Mouse (Mus musculus) left cerebral cortex, postnatal 14 days (tissue): ENCODE measurements around the gene Cog4. TPM values are rescaled to one million over a fixed set of nuclear protein-coding genes. Genes with fewer than 3 reads are reported as not detected.
"Not testable (repeated sequence)": the region's sequence is repeated elsewhere in the genome, so short reads cannot be mapped to it uniquely, and the experiment has no call there.

ENCODE experiments used
- DNase-seq, 2 experiments: peaks; one replicate each; pipeline ENCODE4 v3.0.0; 2021 to 2022; ENCODE audit warnings: low spot score in 2 of 2, mixed read lengths in 1 of 2
- intact Hi-C: fragments of 180-260 bp; cut with DNase I; formaldehyde crosslinking; loops from one replicate; pipeline ENCODE4 v1.15.1; 2025
- total RNA-seq, 2 experiments: library from RNA; stranded (reverse); gene quantifications; 2 replicates each; pipeline ENCODE4 v1.2.3; 2021

Cog4 gene
- total RNA-seq, 2 experiments from 2014 or later = 54.8 to 56.2 TPM

GRCm38 (mm10) chr8:110820257-110820656 is 26.1 kb upstream of the Cog4 start:
- intact Hi-C loops = no loop called here
- no peak for DNase-seq

- intact Hi-C loops = no loop called here
- DNase-seq = no peak
These were observed 24.4 kb upstream of the Cog4 start for GRCm38 (mm10) chr8:110821960-110822359.

DNA sequence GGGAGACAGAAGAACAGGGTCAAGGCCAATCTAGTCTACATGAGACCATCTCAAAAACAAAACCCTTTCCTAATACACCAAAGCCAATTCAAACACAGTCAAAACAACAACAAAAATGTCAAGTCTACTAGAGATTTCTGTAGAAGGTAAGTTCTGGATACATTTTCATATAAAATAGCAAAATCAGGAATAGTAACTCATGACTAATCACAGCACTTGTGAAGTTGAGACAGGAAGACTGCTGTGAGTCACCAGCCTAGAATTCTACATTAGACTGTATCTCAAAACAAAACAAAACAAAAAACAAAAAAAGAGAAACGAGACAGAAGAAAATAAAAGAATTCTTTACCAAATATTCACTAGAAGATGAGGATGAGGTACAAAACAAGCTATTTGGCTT is 21.5 kb upstream of the Cog4 start:
- no peak for DNase-seq
- intact Hi-C loops = no loop called here

DNA sequence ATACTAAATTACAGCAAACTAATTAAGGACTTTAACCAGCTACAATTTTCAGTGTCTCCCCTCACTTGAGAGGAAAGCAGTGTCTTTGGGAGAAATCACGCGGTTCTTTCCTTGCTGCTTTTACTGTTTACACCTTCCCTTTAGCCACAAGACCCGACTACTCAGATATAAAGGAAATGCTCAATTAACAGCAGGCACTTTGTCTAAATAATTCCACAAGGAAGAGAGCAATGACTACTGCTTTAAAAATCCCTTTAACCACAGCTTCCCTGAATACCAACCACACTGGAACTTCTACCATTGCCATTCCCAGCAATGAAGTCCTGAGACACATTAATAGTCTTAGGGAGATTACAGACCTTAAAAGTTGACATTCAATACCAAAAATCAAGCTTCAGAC is 17.9 kb upstream of the Cog4 start:
- DNase-seq = no peak
- intact Hi-C loops = no loop called here

DNA sequence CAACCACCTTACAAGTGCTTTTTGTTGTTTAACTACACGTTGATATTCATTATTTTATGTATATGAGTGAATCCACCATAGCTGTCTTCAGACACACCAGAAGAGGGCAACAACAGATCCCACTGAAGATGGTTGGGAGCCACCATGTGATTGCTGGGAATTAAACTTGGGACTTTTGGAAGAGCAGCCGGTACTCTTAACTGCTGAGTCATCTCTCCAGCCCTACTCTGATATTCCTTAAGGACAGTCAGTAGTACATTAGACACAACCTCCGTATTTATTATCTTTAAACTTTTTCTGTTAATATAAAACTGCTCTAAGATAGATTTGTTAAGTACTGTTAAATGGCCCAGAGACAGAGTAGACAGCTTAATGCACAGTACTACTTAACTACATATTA is 14.4 kb upstream of the Cog4 start:
- DNase-seq = no peak
- intact Hi-C loops = no loop called here

- DNase-seq = no peak
- intact Hi-C loops = loop anchor here (5.0 kb wide), 1 partner anchor 90 kb away; no protein-coding TSS in a partner anchor
These were observed 4.3 kb upstream of the Cog4 start for GRCm38 (mm10) chr8:110842012-110842574.

- intact Hi-C loops = loop anchor here (5.0 kb wide), 1 partner anchor 91 kb away; no protein-coding TSS in a partner anchor
- DNase-seq = no peak
These were observed 3.2 kb upstream of the Cog4 start for GRCm38 (mm10) chr8:110843207-110843606.

GRCm38 (mm10) chr8:110844941-110845340 is 1.5 kb upstream of the Cog4 start:
- intact Hi-C loops = loop anchor here (5.0 kb wide), 1 partner anchor 93 kb away; no protein-coding TSS in a partner anchor
- DNase-seq = no peak

GRCm38 (mm10) chr8:110845821-110846404 is 487 bp upstream of the Cog4 start:
- DNase-seq = no peak
- intact Hi-C loops = no loop called here

- intact Hi-C loops = no loop called here
- DNase-seq = no peak
These were observed 760 bp downstream of the Cog4 start for GRCm38 (mm10) chr8:110847171-110847549.

DNA sequence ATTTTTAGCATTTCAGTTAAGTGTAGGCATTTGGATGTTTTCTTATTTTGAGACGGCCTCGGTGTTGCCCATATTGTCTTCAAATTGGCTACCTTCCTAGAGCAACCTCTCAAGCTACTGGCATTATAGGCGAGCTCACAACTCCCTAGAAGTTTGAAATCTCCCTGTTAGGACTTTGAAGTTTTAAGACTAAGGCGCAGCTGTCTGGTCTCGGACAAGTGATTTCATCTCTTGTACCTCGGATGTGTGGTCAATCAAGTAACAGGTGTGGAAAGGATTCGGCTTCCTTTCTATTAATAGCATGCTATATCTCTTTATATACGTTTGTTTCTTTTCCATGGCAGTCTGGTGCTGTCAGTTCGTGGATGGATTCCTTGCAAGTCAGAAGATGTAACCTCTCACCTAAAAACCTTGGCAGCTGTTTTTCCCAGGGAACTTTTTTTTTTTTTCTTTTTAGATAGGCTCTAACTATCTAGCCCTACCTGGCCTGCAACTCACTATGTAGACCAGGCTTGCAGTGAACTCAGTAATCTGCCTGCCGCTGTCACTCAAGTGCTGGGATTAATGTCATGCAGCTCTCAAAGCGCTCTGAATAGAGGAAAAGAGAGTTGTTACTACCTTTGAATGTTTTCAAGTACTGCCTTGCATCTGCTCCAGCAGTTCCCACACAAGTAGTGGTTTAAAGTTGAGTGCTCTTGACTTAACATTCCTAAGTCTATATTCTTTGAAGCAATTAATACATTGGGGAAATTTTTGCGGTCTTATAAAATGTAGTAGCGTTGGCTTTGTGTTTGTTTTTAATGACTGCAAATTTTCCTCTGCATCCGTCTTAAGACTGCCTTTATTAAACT is 1.5 kb downstream of the Cog4 start:
- intact Hi-C loops = no loop called here
- DNase-seq = no peak

- DNase-seq = no peak
- intact Hi-C loops = no loop called here
These were observed 4.8 kb downstream of the Cog4 start for GRCm38 (mm10) chr8:110851186-110851585.

DNA sequence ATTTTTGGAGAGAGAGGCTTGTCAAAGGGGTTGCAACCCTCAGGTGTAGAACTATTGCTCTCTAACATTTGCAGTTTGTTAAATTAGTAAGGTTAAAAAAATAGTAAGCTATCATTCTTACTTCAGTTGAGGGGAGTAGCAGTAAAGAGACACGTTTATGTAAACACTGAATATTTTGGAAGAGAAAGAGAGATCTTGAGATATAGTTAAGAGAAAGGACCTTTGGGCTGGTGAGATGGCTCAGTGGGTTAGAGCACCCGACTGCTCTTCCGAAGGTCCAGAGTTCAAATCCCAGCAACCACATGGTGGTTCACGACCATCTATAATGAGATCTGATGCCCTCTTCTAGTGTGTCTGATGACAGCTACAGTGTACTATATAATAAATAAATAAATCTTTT is 9.7 kb downstream of the Cog4 start:
- DNase-seq, intact Hi-C loops: not testable (repeated sequence)

GRCm38 (mm10) chr8:110856760-110857461 is 10.5 kb downstream of the Cog4 start:
- intact Hi-C loops = no loop called here

DNA sequence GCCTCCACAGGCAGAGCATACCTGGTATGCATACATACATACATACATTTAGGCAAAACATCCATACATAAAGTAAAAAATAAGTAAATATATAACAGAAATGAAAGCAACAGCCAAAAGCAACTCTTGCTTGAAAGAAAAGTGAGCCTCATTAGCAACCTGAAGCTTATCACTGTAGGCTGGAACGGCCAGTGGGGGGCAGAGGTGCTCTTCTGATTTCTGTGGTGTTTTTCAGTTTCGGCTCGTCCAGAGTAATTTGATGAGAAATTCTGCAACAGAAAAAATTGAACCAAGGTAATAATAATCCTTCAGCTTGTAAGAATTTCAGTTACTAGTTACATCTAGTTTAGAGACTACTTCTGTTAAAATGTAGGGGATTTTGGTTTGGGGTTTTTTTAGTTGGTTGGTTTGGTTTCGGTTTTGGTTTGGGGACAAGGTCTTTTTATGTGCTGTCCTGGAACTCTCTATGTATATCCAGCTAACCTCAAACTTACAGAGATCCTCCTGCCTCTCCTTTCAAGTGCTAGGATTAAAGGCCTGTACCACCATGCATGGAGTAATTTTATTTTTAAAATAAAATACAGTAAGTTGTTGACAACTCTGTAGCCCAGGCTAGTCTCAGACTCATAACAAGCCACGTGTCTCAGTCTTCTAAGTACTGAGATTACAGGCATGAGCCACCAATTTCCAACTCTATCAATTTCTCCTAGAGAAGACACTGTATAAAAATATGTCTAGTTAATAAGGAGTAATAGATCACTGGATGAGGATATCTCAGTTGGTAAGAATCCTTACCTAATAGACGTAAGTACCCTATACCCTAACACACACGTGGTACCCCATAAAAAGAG is 13.5 kb downstream of the Cog4 start:
- no peak for DNase-seq
- intact Hi-C loops = loop anchor here (10.0 kb wide), 1 partner anchor 125 kb away; no protein-coding TSS in a partner anchor

More at GRCm38 (mm10) chr8:110856760-110857461, 10.5 kb downstream of the Cog4 start:
- DNase-seq = no peak

DNA sequence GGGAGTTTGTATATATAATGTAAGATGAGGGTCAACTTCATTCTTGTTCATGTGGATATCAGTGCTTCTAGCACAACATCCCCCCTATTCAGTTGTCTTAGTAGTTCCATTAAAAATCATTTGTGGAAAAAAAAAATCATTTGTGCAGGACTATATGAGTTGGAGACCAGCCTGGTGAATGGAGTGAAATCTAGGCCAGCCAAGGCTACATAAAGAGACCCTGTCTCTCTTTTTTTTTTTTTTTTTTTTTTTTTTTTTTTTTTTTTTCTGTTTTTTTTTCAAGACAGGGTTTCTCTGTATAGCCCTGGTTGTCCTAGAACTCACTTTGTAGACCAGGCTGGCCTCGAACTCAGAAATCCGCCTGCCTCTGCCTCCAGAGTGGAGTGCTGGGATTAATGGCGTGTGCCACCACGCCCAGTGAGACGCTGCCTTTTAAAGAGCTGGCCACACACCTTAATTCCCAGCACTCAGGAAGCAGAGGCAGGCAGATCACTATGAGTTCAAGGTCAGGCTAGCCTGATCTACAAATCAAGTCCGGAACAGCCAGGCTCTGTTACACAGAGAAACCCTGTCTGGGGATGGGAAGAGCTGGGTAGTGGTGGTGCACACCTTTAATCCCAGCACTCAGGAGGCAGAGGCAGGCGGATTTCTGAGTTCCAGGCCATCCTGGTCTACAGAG is 15.1 kb downstream of the Cog4 start:
- intact Hi-C loops = loop anchor here (10.0 kb wide), 1 partner anchor 123 kb away; no protein-coding TSS in a partner anchor
- DNase-seq = not testable (repeated sequence)

GRCm38 (mm10) chr8:110870501-110870900 is 24.1 kb downstream of the Cog4 start:
- no peak for DNase-seq
- intact Hi-C loops = no loop called here

GRCm38 (mm10) chr8:110877862-110878261 is 31.5 kb downstream of the Cog4 start:
- intact Hi-C loops = no loop called here
- DNase-seq = no peak
